Mouse (Mus musculus) embryo, embryonic 10.5 days (tissue): Measurements from ENCODE around the gene Il10rb.
"Not testable (repeated sequence)": the region's sequence is repeated elsewhere in the genome, so short reads cannot be mapped to it uniquely, and the experiment has no call there.

ENCODE experiments used
- DNase-seq: peaks from one replicate; pipeline ENCODE4 v3.0.0-alpha.2; 2015; ENCODE audit warnings: low spot score

Gene Il10rb

GRCm38 (mm10) chr16:91416357-91416756 is 10.4 kb downstream of the Il10rb start:
- DNase-seq, result no peak

GRCm38 (mm10) chr16:91416938-91417337 is 11.0 kb downstream of the Il10rb start:
- DNase-seq, result no peak

- no peak for DNase-seq
These were observed 12.6 kb downstream of the Il10rb start for GRCm38 (mm10) chr16:91418531-91418930.

GRCm38 (mm10) chr16:91425816-91426215 is 19.9 kb downstream of the Il10rb start:
- DNase-seq, result no peak

GRCm38 (mm10) chr16:91426586-91426985 is 20.6 kb downstream of the Il10rb start:
- no peak for DNase-seq

- no peak for DNase-seq
These were observed 21.5 kb downstream of the Il10rb start for GRCm38 (mm10) chr16:91427461-91427860.

- DNase-seq, result peak; percentile 17
These were observed 22.4 kb downstream of the Il10rb start for GRCm38 (mm10) chr16:91428259-91428865.

- DNase-seq, result no peak
These were observed 26.9 kb downstream of the Il10rb start for GRCm38 (mm10) chr16:91432720-91433328.

GRCm38 (mm10) chr16:91433329-91433933 is 27.5 kb downstream of the Il10rb start:
- no peak for DNase-seq

GRCm38 (mm10) chr16:91434119-91434518 is 28.2 kb downstream of the Il10rb start:
- DNase-seq, result no peak

- DNase-seq, result no peak
These were observed 32.1 kb downstream of the Il10rb start for GRCm38 (mm10) chr16:91438081-91438480.

GRCm38 (mm10) chr16:91438599-91438998 is 32.6 kb downstream of the Il10rb start:
- DNase-seq, result not testable (repeated sequence)

GRCm38 (mm10) chr16:91441366-91441765 is 35.4 kb downstream of the Il10rb start:
- no peak for DNase-seq

GRCm38 (mm10) chr16:91441811-91442240 is 35.9 kb downstream of the Il10rb start:
- DNase-seq, result no peak

GRCm38 (mm10) chr16:91442446-91442845 is 36.5 kb downstream of the Il10rb start:
- DNase-seq, result no peak

- DNase-seq, result no peak
These were observed 37.2 kb downstream of the Il10rb start for GRCm38 (mm10) chr16:91443211-91443611.

- no peak for DNase-seq
These were observed 38.9 kb downstream of the Il10rb start for GRCm38 (mm10) chr16:91444847-91445246.

- DNase-seq, result no peak
These were observed 39.6 kb downstream of the Il10rb start for GRCm38 (mm10) chr16:91445566-91445965.

- DNase-seq, result no peak
These were observed 41.0 kb downstream of the Il10rb start for GRCm38 (mm10) chr16:91446778-91447511.

- DNase-seq, result no peak
These were observed 41.5 kb downstream of the Il10rb start for GRCm38 (mm10) chr16:91447512-91447900.

- DNase-seq, result no peak
These were observed 42.1 kb downstream of the Il10rb start for GRCm38 (mm10) chr16:91448088-91448487.

GRCm38 (mm10) chr16:91448895-91449294 is 42.9 kb downstream of the Il10rb start:
- DNase-seq, result no peak
